Mouse (Mus musculus): ENCODE measurements around the gene Ap3m1. TPM values are rescaled to one million over a fixed set of nuclear protein-coding genes. Genes with fewer than 3 reads are reported as not detected.

The Ap3m1 gene
- polyA plus RNA-seq, 1 experiment, result not detected

GRCm38 (mm10) chr14:21075751-21076500 lies 23.6 kb upstream of the Ap3m1 start:
- WGBS, result under 1% methylated on average over 59 of the region's 59 CpGs
- TF ChIP-seq CTCF (IDR thresholded peaks at IDR 0.05; ENCODE audit: insufficient read depth, low read depth, low read length), result no peak
- TF ChIP-seq POLR2A (IDR thresholded peaks at IDR 0.05; ENCODE audit: insufficient read depth, low read depth, low read length), result peak; percentile 92
- H3K4me1 ChIP-seq (ENCODE audit: control insufficient read depth, insufficient read depth, low read length), result no peaks in the 10 kb centered on the region

GRCm38 (mm10) chr14:21074398-21075320 lies 22.4 kb upstream of the Ap3m1 start:
- Histone ChIP-seq H3K27ac (ENCODE audit: insufficient read depth, low read depth, low read length) (no peak overlapping the region), H3K4me1 (ENCODE audit: control insufficient read depth, insufficient read depth, low read length) (no peaks in the 10 kb centered on the region), H3K4me3 (ENCODE audit: insufficient read depth, low read depth, low read length) (no peak overlapping the region)
- 61% methylated on average over 11 of the region's 11 CpGs for WGBS
- no peak for TF ChIP-seq POLR2A (IDR thresholded peaks at IDR 0.05; ENCODE audit: insufficient read depth, low read depth, low read length)
- TF ChIP-seq CTCF (IDR thresholded peaks at IDR 0.05; ENCODE audit: insufficient read depth, low read depth, low read length), result no peak

More at GRCm38 (mm10) chr14:21075751-21076500, 23.6 kb upstream of the Ap3m1 start:
- H3K4me3 ChIP-seq (ENCODE audit: insufficient read depth, low read depth, low read length), result peak overlapping the region; percentile 69
- H3K27ac ChIP-seq (ENCODE audit: insufficient read depth, low read depth, low read length), result peak overlapping the region; percentile 62

DNA sequence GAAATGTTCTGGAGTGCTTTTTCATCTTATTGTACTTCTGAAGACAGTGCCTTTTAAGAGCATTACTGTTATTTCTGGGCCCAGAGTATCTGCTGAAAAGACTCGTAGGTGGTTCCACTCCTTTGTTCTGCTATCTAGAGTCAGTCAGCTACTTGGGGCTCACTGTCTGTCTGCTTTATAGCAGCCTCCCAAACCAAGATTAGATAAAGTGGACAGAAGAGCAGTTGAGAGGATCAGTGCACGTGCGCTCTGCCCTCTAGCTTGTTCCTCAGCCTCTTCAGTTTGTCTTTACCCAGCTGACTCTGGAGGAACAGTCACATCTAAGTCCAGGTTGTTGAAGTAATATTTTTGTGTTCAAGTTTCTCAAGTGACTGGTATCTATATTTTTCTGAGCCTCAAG lies 21.7 kb upstream of the Ap3m1 start:
- H3K27ac ChIP-seq (ENCODE audit: insufficient read depth, low read depth, low read length), result no peak overlapping the region
- H3K4me3 ChIP-seq (ENCODE audit: insufficient read depth, low read depth, low read length), result no peak overlapping the region
- H3K4me1 ChIP-seq (ENCODE audit: control insufficient read depth, insufficient read depth, low read length), result no peaks in the 10 kb centered on the region
- TF ChIP-seq CTCF (IDR thresholded peaks at IDR 0.05; ENCODE audit: insufficient read depth, low read depth, low read length) (no peak), POLR2A (IDR thresholded peaks at IDR 0.05; ENCODE audit: insufficient read depth, low read depth, low read length) (no peak)
- 74% methylated on average over 3 of the region's 3 CpGs for WGBS

DNA sequence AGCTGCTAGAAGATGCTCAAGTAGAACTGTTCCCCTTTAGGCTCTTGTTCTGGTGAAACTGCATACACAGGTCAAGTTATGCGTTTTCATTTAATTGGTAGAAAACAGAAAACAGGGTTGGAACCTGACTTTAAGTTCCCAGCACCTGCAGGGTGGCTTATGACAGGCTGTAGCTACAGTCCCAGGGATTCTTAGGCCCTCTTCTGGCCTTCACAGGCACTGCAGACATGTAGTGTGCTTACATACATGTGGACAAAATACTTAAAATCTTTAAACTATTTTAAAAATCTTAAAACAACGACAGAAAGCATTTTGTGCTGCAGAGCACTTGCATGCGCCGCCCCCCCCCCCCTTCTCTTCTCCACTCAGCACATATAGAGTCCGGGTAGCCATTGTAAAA lies 17.3 kb upstream of the Ap3m1 start:
- no peak overlapping the region for H3K4me3 ChIP-seq (ENCODE audit: insufficient read depth, low read depth, low read length)
- H3K27ac ChIP-seq (ENCODE audit: insufficient read depth, low read depth, low read length), result no peak overlapping the region
- TF ChIP-seq CTCF (IDR thresholded peaks at IDR 0.05; ENCODE audit: insufficient read depth, low read depth, low read length), result no peak
- TF ChIP-seq POLR2A (IDR thresholded peaks at IDR 0.05; ENCODE audit: insufficient read depth, low read depth, low read length), result no peak
- 90% methylated on average over 5 of the region's 5 CpGs for WGBS
- H3K4me1 ChIP-seq (ENCODE audit: control insufficient read depth, insufficient read depth, low read length), result no peaks in the 10 kb centered on the region

DNA sequence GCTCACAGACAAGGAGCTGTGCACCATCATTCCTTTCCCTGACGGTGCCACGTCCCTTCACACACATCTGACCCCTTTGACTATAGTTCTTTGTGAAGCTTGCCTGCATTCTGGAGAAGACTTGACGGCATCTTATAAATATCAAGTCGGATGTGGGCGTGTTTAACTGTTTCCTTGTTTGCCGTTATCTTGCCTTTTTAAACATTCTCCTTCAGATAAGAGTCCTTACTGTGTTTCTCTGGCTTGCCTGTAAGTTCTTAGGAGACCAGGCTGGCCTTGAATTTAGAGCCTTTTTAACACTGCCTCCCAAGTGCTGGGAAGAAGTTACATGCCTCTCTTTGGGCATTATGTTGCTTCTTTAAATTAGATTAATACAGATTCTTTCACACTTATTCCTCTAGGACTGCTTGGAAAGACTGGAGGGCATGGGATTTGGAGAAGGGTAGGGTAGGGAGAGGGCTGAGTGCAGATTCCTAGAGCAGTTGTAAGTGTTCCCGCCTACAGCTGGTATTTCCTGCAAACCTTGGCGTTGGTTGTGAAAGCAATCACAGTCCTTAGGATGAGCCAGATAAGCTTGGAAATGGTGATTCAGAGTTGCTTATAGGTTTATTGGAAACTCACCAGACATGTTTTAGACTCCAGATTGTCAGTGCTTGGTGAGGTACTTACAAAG lies 13.3 kb upstream of the Ap3m1 start:
- Histone ChIP-seq H3K4me3 (ENCODE audit: insufficient read depth, low read depth, low read length) (no peak overlapping the region), H3K27ac (ENCODE audit: insufficient read depth, low read depth, low read length) (no peak overlapping the region), H3K4me1 (ENCODE audit: control insufficient read depth, insufficient read depth, low read length) (no peaks in the 10 kb centered on the region)
- TF ChIP-seq CTCF (IDR thresholded peaks at IDR 0.05; ENCODE audit: insufficient read depth, low read depth, low read length) (no peak), POLR2A (IDR thresholded peaks at IDR 0.05; ENCODE audit: insufficient read depth, low read depth, low read length) (no peak)
- 59% methylated on average over 8 of the region's 8 CpGs for WGBS

- no peaks in the 10 kb centered on the region for H3K4me1 ChIP-seq (ENCODE audit: control insufficient read depth, insufficient read depth, low read length)
- no peak overlapping the region for H3K4me3 ChIP-seq (ENCODE audit: insufficient read depth, low read depth, low read length)
- 40% methylated on average over 1 of the region's 1 CpGs for WGBS
- no peak for TF ChIP-seq POLR2A (IDR thresholded peaks at IDR 0.05; ENCODE audit: insufficient read depth, low read depth, low read length)
- no peak for TF ChIP-seq CTCF (IDR thresholded peaks at IDR 0.05; ENCODE audit: insufficient read depth, low read depth, low read length)
- H3K27ac ChIP-seq (ENCODE audit: insufficient read depth, low read depth, low read length), result no peak overlapping the region
Observed at GRCm38 (mm10) chr14:21064321-21064720, 12.0 kb upstream of the Ap3m1 start.

DNA sequence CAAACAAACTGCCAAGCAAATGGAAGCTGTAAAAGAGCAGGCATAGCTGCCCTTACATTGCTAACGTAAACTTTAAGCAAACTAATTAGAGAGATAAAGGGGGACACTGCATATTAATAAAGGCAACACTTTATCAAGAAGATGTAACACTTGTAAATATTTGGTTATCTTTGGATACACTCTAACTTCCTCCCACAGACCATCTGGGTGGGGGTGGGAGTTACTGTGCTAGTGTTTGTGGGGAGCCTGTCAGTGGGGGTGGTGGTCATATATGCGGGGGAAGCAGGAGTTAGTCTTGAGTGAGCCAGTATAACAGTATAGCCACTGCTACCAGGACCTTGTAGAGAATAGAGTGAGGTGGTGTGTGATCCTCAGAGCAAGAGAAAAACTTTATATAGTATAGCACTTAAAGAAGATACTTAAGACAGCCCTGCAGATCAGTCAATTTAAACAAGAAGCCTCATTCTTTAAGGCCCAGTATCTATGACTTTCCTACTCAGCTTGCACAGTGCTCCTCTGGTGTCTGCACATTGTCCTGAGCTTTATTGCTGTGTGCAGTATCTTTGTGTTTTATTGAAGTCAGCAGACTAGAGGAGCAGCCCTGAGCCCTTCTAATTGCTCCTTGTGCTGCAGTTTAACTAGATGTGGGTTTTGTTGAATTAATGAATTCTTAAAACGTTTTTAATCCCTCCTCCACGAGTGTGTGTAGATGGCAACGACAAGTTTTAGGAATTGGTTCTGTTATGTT lies 10.6 kb upstream of the Ap3m1 start:
- no peak overlapping the region for H3K4me3 ChIP-seq (ENCODE audit: insufficient read depth, low read depth, low read length)
- TF ChIP-seq POLR2A (IDR thresholded peaks at IDR 0.05; ENCODE audit: insufficient read depth, low read depth, low read length) (no peak), CTCF (IDR thresholded peaks at IDR 0.05; ENCODE audit: insufficient read depth, low read depth, low read length) (no peak)
- 40% methylated on average over 5 of the region's 5 CpGs for WGBS
- H3K4me1 ChIP-seq (ENCODE audit: control insufficient read depth, insufficient read depth, low read length), result no peaks in the 10 kb centered on the region
- H3K27ac ChIP-seq (ENCODE audit: insufficient read depth, low read depth, low read length), result no peak overlapping the region

- Histone ChIP-seq H3K27ac (ENCODE audit: insufficient read depth, low read depth, low read length) (no peak overlapping the region), H3K4me3 (ENCODE audit: insufficient read depth, low read depth, low read length) (no peak overlapping the region)
- WGBS, result 83% methylated on average over 2 of the region's 2 CpGs
Observed at GRCm38 (mm10) chr14:21058972-21059371, 6.7 kb upstream of the Ap3m1 start.

More at GRCm38 (mm10) chr14:21058972-21059371, 6.7 kb upstream of the Ap3m1 start:
- no peak for TF ChIP-seq POLR2A (IDR thresholded peaks at IDR 0.05; ENCODE audit: insufficient read depth, low read depth, low read length)
- TF ChIP-seq CTCF (IDR thresholded peaks at IDR 0.05; ENCODE audit: insufficient read depth, low read depth, low read length), result no peak
- H3K4me1 ChIP-seq (ENCODE audit: control insufficient read depth, insufficient read depth, low read length), result no peaks in the 10 kb centered on the region

Measured in olfactory bulb, adult 2 months (tissue).